Mouse (Mus musculus) left cerebral cortex, postnatal 10 days (tissue): ENCODE measurements at regions not wholly inside any gene's neighbourhood (a gene's known extent, or its start where the extent isn't known, plus 50 kb on each side); places are given as distances from the start of the nearest gene placed in this dataset.

ENCODE experiments used
- DNase-seq, 2 experiments: peaks; one replicate each; pipeline ENCODE4 v3.0.0; 2021 to 2022; ENCODE audit warnings: low spot score in 2 of 2, mixed read lengths in 1 of 2; ENCODE audit errors: extremely low spot score in 1 of 2
- intact Hi-C: fragments of 180-260 bp; cut with DNase I; formaldehyde crosslinking; loops from one replicate; pipeline ENCODE4 v1.15.1; 2025

DNA sequence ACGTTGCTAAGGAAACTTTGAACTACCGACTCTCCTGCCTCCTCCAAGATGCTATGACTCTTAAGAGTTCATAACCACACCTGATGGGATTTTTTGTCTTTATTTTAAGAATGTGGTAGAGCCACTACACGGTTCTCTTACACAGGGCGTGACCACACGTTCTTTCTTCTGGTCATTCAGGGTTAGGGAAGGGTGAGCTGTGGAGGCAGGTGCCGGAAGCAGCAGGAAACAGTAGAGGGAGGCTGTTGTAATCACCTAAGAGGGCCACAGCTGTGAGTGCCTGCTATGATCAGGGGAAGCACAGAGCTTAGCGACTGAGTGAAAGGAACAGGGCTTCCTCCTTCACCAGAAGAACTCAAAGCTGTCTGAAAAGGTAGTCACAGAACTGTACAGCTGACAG, 50.6 kb upstream of the Larp1 start:
- intact Hi-C loops: no loop called here
- DNase-seq: no peak

- intact Hi-C loops: no loop called here
Observed at GRCm38 (mm10) chr11:57956909-57957308, 52.0 kb upstream of the Larp1 start.

GRCm38 (mm10) chr11:57956076-57956475, 52.8 kb upstream of the Larp1 start:
- intact Hi-C loops: no loop called here
- DNase-seq: no peak

More at GRCm38 (mm10) chr11:57956909-57957308, 52.0 kb upstream of the Larp1 start:
- DNase-seq: no peak

DNA sequence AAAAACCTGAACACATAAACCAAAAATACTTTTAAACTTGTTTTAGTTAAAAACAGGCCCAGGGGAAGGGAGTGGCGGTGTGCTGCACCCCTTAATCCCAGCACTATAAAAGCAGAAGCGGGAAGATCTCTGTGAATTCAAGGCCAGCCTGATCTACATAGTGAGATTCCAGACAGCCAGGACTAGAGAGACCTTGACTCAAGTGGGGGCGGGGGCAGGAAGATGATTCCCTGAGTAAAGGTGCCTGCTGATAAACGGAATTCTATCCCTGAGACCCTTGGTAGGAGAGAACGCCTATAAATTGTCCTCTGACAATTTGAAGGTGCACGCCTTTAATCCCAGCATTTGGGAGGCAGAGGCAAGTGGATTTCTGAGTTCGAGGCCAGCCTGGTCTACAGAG, 53.4 kb upstream of the Larp1 start:
- no peak for DNase-seq
- intact Hi-C loops: no loop called here

DNA sequence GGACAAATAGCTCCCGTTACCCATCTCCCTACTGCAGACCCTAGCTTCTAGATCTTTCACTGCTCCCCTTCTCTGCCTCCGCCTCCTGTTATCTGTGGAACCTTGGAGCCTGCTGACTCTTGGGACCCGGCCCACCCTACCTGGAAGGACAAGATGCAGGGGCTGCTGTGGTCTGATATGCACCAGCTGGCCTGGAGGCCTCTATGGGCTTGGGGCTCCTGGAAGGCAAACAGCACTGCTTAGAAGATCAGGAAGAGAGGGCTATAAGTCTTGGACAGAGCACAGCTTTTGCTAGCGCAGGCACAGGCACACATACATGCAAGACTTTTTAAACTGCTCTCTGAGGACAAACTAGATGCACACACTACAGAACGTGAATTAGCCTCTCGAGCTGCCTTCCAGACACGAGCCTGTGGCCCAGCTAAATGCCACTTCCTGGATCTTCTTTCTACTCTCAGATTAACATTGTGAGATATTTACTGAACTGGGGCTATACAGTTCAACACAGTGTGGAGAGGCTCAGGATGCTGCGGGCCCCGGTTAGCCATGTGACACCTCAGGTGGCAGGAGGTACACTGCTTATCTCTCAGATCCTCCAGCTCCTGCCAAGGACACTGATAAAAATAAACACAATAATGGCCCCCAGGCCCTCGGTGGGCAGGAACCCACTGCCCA, 54.2 kb upstream of the Larp1 start:
- intact Hi-C loops: loop anchor here (5.0 kb wide), 2 partner anchors 103 to 143 kb away; no protein-coding TSS in a partner anchor
- DNase-seq: no peak

GRCm38 (mm10) chr11:57953694-57954093, 55.2 kb upstream of the Larp1 start:
- intact Hi-C loops: loop anchor here (5.0 kb wide), 2 partner anchors 104 to 144 kb away; no protein-coding TSS in a partner anchor

DNA sequence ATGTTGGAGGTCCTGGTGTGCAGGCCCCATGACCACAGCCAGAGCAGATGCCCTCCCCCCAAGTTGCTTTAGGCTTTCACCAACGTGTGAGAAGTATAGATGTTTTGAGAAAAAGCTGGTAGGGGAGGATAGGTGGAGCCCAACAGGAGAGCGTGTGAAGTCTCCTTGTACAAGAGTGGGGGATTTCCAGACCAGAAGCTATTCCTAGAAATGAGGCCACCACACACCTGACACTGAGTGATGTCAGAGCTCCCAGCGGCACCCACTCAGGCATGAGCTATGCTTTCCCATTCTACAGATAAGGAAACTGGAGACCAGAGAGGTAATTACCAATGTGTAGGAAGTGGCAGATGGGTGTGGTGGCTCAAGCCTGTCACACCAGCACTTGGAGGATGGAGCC, 56.2 kb upstream of the Larp1 start:
- DNase-seq: no peak
- intact Hi-C loops: loop anchor here (5.0 kb wide), 2 partner anchors 105 to 145 kb away; no protein-coding TSS in a partner anchor

More at GRCm38 (mm10) chr11:57953694-57954093, 55.2 kb upstream of the Larp1 start:
- no peak for DNase-seq

- DNase-seq: no peak
- intact Hi-C loops: loop anchor here (5.0 kb wide), 2 partner anchors 106 to 146 kb away; no protein-coding TSS in a partner anchor
Observed at GRCm38 (mm10) chr11:57951541-57952326, 57.1 kb upstream of the Larp1 start.

DNA sequence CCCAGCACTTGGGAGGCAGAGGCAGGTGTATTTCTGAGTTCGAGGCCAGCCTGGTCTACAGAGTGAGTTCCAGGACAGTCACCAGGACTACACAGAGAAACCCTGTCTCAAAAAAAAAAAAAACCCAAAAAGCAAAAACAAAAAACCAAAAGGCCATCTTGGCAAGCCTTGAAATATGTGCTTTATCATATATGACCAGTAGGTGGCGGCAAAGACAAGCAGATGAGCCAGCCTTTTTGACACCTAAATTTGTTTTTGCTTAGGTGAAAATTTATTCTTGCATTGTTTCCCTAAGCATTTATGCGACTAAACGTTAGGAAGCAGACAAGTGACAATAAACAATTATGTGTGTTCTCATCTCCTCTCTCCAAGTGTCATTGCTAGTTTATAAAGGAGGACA, 57.9 kb upstream of the Larp1 start:
- DNase-seq: peak in 1 of 2 experiments; percentile 38
- intact Hi-C loops: loop anchor here (5.0 kb wide), 2 partner anchors 106 to 146 kb away; no protein-coding TSS in a partner anchor

DNA sequence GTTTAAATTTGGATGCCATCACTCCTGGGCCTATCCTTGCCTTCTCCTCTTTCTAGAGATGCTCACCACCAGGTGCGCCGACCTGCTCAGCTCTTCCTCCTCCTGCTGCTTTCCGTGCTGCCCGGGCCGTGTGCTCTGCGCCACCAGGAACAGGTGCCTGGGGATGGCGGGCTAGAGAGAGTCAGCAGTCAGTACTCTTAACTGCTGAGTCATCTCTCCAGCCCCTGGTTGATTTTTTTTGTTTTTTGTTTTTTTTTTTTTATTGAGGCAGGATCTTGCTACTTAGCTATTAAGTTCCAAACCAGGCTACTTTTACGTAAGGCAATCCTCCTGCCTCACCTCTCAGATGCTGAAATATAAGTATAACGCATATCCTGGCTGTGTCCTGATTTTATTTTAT, 59.8 kb upstream of the Larp1 start:
- no peak for DNase-seq
- intact Hi-C loops: no loop called here

- DNase-seq: no peak
- intact Hi-C loops: no loop called here
Observed at GRCm38 (mm10) chr11:57947347-57947746, 61.5 kb upstream of the Larp1 start.

DNA sequence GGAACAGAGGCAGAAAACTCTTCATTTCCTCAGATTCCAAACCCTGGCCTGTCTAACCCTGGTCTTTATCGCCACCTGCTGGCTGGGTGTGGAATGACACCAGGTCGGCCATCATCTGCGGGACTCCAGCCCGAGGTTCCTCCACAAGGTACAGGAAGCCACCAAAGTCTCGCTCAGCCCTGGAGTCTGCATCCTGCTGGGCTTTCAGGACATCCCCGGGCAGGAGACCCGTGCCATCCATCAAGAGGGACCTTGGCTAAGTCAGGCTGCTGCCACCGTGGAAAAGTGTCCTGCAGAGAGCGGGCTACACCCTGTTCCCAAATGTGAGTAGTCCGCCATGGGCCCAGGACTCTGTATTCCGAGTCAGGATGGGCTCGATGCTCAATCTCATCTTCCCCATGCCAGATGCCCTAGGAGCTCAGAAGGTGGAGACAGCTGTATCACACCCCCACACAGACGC, 74.4 kb upstream of the Larp1 start:
- peak; percentile 79 to 84 for DNase-seq
- intact Hi-C loops: loop anchor here (1.0 to 5.0 kb wide), 3 partner anchors 66 to 457 kb away; no protein-coding TSS in a partner anchor

GRCm38 (mm10) chr11:57933065-57933464, 75.8 kb upstream of the Larp1 start:
- no peak for DNase-seq
- intact Hi-C loops: loop anchor here (5.0 kb wide), 1 partner anchor 456 kb away; no protein-coding TSS in a partner anchor

GRCm38 (mm10) chr11:57929506-57929905, 79.4 kb upstream of the Larp1 start:
- no peak for DNase-seq
- intact Hi-C loops: no loop called here

- intact Hi-C loops: no loop called here
- no peak for DNase-seq
Observed at GRCm38 (mm10) chr11:57920263-57920662, 87.6 kb upstream of the Hand1 start.

- intact Hi-C loops: no loop called here
Observed at GRCm38 (mm10) chr11:57918447-57919059, 85.9 kb upstream of the Hand1 start.

DNA sequence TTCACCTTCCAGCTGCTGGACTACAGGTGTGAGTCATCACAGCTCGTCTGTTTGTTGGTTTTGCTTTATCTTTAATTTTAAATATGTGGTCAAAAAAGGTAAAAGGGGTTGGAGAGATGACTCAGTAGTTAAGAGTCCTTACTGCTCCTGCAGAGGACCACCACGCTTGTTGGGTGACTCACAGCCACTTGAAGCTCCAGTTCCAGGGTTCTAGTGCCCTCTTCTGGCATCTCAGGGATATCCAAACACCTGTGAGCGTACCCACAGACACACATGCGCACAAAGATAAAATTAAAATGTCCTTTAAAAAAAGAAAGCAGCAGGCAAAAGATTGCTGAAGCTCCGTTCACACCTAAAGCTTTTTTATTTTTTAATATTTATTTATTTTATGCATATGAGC, 85.4 kb upstream of the Hand1 start:
- DNase-seq: no peak

More at GRCm38 (mm10) chr11:57918447-57919059, 85.9 kb upstream of the Hand1 start:
- DNase-seq: no peak

GRCm38 (mm10) chr11:57916016-57916415, 83.4 kb upstream of the Hand1 start:
- no peak for DNase-seq
- intact Hi-C loops: no loop called here

More for the DNA sequence above, 85.4 kb upstream of the Hand1 start:
- intact Hi-C loops: no loop called here
